Mouse (Mus musculus) embryonic facial prominence, embryonic 10.5 days (tissue): ENCODE results near the gene Fam129b. TPM values are rescaled to one million over a fixed set of nuclear protein-coding genes. Genes with fewer than 3 reads are reported as not detected.

Experiments used
- DNase-seq: peaks from one replicate; pipeline ENCODE4 v3.0.0-alpha.2; 2017; ENCODE audit warnings: low spot score
- H3K27ac ChIP-seq: fragments of 300-500 bp; sonication (generic); replicated peaks from 2 replicates; pipeline ENCODE4 v1.5.1; 2016; ENCODE audit warnings: mild to moderate bottlenecking
- H3K27me3 ChIP-seq: fragments of 300-500 bp; sonication (generic); replicated peaks from 2 replicates; pipeline ENCODE4 v1.6.1; 2016; ENCODE audit warnings: low read depth, mild to moderate bottlenecking; ENCODE audit not compliant: poor library complexity, severe bottlenecking
- H3K36me3 ChIP-seq: fragments of 300-500 bp; sonication (generic); replicated peaks from 2 replicates; pipeline ENCODE4 v1.6.1; 2016; ENCODE audit warnings: mild to moderate bottlenecking, moderate library complexity
- H3K4me1 ChIP-seq: fragments of 300-500 bp; sonication (generic); 2 replicates; pipeline ENCODE4 v1.6.1; 2016
- H3K4me3 ChIP-seq: fragments of 300-500 bp; sonication (generic); 2 replicates; pipeline ENCODE4 v1.5.1; 2016; ENCODE audit warnings: mild to moderate bottlenecking, moderate library complexity
- H3K9me3 ChIP-seq: fragments of 300-500 bp; sonication (generic); 2 replicates; pipeline ENCODE4 v1.6.1; 2016; ENCODE audit warnings: mild to moderate bottlenecking
- WGBS: fragments of 180-500 bp; shearing (Covaris S2); methylation state at CpG from one replicate; pipeline ENCODE4 v1.1.7; 2016; 5-methylcytosine and 5-hydroxymethylcytosine counted together
- polyA plus RNA-seq: library from polyadenylated mRNA; unstranded; fragments of >200 nt; fragmentation: Nextera tagmentation; extraction: Ambion mirVana; gene quantifications from 2 replicates; pipeline ENCODE4 v1.2.1, GENCODE M21; 2016

Fam129b gene
- polyA plus RNA-seq, 1 experiment from 2014 or later = 46.4 TPM

DNA sequence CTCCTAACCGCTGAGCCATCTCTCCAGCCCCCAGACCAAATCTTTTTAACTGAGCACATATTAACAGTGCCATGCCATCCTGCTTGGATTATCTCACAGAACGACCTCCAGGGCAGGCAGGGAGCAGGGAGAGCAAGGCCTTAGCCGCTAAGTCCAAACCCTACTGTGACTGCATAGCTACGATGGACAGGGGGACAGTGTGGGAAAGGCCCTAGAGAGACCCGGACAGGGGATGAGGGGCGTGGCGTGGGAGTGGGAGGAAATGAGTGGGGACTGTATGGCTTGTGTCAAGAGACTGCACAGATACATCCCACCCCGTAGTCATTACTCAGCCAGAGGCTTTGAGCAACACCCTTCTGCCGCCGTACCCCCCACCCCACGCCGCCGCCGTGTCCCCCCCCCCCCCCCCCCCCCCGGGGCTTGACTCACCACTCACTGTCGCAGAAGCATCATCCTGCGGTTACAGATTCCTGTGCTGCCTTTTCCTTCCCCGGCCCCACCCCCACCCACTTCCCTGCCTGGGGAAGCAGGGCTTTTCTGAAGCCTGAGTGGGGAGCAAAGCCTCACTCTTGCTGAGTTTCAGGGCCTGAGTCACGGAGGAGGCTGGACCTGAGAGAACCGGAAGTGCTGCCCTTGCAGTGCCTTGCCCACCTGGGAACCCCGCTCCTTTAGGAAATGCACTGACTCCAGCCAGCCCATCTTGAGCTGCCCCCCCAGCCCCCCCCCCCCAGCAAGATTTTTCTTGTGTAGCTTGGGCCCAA is 6.5 kb downstream of the Fam129b start:
- DNase-seq = peak; percentile 39

GRCm38 (mm10) chr2:32884745-32885144 is 8.8 kb downstream of the Fam129b start:
- H3K4me3 ChIP-seq = peak overlapping the region; percentile 17; the same call in 1 of the 2 replicates
- peaks cover 5% of the 10 kb centered on the region; the same call in 1 of the 2 replicates for H3K36me3 ChIP-seq
- no peaks in the 10 kb centered on the region for H3K27me3 ChIP-seq
- peaks cover 92% of the 10 kb centered on the region for H3K4me1 ChIP-seq
- DNase-seq = peak; percentile 54
- H3K9me3 ChIP-seq = no peaks in the 10 kb centered on the region
- WGBS = 25% methylated on average over 7 of the region's 7 CpGs
- peak overlapping the region; percentile 71 for H3K27ac ChIP-seq

More for the DNA sequence above, 6.5 kb downstream of the Fam129b start:
- 49% methylated on average over 16 of the region's 21 CpGs for WGBS
- no peaks in the 10 kb centered on the region for H3K9me3 ChIP-seq
- H3K36me3 ChIP-seq = peaks cover 5% of the 10 kb centered on the region; the same call in 1 of the 2 replicates
- peaks cover 92% of the 10 kb centered on the region for H3K4me1 ChIP-seq
- peak overlapping the region; percentile 71 for H3K27ac ChIP-seq
- H3K4me3 ChIP-seq = 0 out of 2 replicates have a peak overlapping the region, but pooled peaks have one; percentile 14
- H3K27me3 ChIP-seq = no peaks in the 10 kb centered on the region

- Histone ChIP-seq H3K27me3 (no peaks in the 10 kb centered on the region), H3K27ac (peak overlapping the region; percentile 90), H3K9me3 (no peaks in the 10 kb centered on the region), H3K4me3 (peak overlapping the region; percentile 35), H3K4me1 (peaks cover 78% of the 10 kb centered on the region), H3K36me3 (peaks cover 13% of the 10 kb centered on the region)
- DNase-seq = peak; percentile 65
- WGBS = 20% methylated on average over 9 of the region's 9 CpGs
These were observed 12.1 kb downstream of the Fam129b start for GRCm38 (mm10) chr2:32888029-32888428.

DNA sequence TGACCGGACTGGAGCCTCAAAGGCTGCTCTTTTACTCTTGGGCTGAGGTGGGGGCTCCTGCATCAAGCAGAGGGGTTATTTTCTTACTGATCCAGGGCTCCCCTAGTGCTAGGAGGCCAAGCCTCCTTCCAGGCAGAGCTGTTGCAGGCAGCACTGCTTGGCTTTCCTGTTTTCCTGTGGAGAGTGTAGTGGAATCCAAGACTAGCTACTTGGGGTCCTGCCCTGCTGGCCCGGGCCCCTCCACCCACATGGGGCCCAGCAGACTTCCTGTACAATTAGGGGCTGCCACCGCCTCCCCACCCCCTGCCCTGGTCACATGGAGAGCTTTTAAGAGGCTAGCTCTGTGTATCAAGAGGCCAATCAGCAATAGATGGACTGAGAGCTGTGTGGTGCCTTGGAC is 12.6 kb downstream of the Fam129b start:
- 24% methylated on average over 3 of the region's 3 CpGs for WGBS
- peak; percentile 71 for DNase-seq
- H3K27me3 ChIP-seq = no peaks in the 10 kb centered on the region
- H3K4me3 ChIP-seq = peak overlapping the region; percentile 35
- peak overlapping the region; percentile 90 for H3K27ac ChIP-seq
- H3K36me3 ChIP-seq = peaks cover 14% of the 10 kb centered on the region
- no peaks in the 10 kb centered on the region for H3K9me3 ChIP-seq
- H3K4me1 ChIP-seq = peaks cover 74% of the 10 kb centered on the region

GRCm38 (mm10) chr2:32890280-32890679 is 14.4 kb downstream of the Fam129b start:
- Histone ChIP-seq H3K4me3 (no peak overlapping the region), H3K27me3 (no peaks in the 10 kb centered on the region), H3K27ac (peak overlapping the region; percentile 90; the same call in 1 of the 2 replicates), H3K9me3 (no peaks in the 10 kb centered on the region), H3K36me3 (peaks cover 26% of the 10 kb centered on the region), H3K4me1 (peaks cover 69% of the 10 kb centered on the region)
- no peak for DNase-seq
- WGBS = 79% methylated on average over 3 of the region's 3 CpGs

DNA sequence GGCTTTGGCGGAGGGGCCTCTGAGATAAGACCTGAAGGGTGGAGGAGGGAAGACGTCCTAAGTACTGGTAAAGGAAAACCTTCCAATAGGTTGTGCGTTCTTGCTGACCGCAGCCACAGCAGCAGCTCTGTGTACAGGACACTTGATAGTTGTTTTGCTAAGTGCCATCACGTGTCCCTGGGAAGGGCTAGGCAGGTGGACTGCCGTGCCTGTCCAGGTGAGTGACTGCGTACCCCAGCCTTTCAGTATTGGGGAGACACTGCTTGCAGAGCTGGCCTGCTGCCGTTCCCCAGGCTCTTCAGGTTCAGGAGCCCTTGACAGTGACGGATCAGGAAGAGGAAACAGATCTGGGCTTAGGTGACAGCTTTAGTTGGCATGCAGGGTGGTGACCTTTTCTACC is 15.4 kb downstream of the Fam129b start:
- H3K36me3 ChIP-seq = peaks cover 26% of the 10 kb centered on the region
- no peak for DNase-seq
- no peaks in the 10 kb centered on the region for H3K27me3 ChIP-seq
- peaks cover 72% of the 10 kb centered on the region for H3K4me1 ChIP-seq
- no peak overlapping the region for H3K4me3 ChIP-seq
- WGBS = 73% methylated on average over 9 of the region's 9 CpGs
- no peaks in the 10 kb centered on the region for H3K9me3 ChIP-seq
- H3K27ac ChIP-seq = peak overlapping the region; percentile 59; the same call in 1 of the 2 replicates

DNA sequence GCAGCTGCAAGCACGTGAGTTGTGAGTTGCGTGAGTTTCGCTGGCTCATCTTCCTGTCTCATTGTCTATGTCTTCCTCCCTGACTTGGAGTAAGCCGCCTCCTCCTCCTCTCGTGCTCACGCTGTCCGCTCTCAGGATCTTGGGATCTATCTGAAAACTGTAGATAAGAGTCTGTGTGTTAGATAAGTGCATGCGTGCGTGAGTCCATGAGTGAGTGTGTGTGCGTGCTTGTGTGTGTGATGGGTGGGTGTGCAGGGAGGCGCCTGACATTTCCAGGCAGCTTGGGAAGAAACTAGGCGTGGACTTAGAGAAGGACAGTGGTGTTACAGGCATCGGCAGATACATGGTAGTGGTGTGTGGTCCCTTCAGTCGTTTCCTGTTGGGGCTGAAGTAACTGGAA is 16.6 kb downstream of the Fam129b start:
- Histone ChIP-seq H3K27me3 (no peaks in the 10 kb centered on the region), H3K4me3 (no peak overlapping the region), H3K9me3 (no peaks in the 10 kb centered on the region), H3K4me1 (peaks cover 77% of the 10 kb centered on the region), H3K36me3 (peaks cover 26% of the 10 kb centered on the region), H3K27ac (no peak overlapping the region)
- 92% methylated on average over 14 of the region's 14 CpGs for WGBS
- DNase-seq = no peak

DNA sequence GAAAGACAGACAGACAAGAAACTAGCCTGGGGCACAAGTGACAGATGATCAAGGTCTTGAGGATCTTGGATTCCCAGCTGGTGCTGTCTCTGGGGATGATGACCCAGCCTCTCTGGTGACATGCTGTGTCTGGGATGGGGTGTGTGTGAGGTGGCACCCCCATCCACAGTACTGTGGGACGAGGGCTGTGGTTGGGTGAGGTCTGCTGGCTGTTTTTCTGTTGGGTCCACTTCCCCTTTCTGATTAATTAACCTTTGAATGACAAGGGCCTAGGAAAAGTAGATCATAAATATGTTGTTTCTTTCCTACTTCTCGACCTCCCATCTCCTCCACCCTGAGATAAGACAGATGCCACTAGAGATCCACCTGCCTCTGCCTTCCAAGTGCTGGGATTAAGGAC is 18.2 kb downstream of the Fam129b start:
- H3K9me3 ChIP-seq = no peaks in the 10 kb centered on the region
- H3K4me3 ChIP-seq = no peak overlapping the region
- H3K27ac ChIP-seq = no peak overlapping the region
- H3K4me1 ChIP-seq = peaks cover 70% of the 10 kb centered on the region
- H3K36me3 ChIP-seq = peaks cover 26% of the 10 kb centered on the region
- DNase-seq = no peak
- H3K27me3 ChIP-seq = no peaks in the 10 kb centered on the region
- 84% methylated on average over 2 of the region's 2 CpGs for WGBS

- Histone ChIP-seq H3K9me3 (no peaks in the 10 kb centered on the region), H3K36me3 (peaks cover 26% of the 10 kb centered on the region), H3K4me1 (peaks cover 59% of the 10 kb centered on the region), H3K27me3 (no peaks in the 10 kb centered on the region), H3K4me3 (no peak overlapping the region), H3K27ac (no peak overlapping the region)
- WGBS = 44% methylated on average over 8 of the region's 8 CpGs
- no peak for DNase-seq
These were observed 19.7 kb downstream of the Fam129b start for GRCm38 (mm10) chr2:32895606-32896106.

DNA sequence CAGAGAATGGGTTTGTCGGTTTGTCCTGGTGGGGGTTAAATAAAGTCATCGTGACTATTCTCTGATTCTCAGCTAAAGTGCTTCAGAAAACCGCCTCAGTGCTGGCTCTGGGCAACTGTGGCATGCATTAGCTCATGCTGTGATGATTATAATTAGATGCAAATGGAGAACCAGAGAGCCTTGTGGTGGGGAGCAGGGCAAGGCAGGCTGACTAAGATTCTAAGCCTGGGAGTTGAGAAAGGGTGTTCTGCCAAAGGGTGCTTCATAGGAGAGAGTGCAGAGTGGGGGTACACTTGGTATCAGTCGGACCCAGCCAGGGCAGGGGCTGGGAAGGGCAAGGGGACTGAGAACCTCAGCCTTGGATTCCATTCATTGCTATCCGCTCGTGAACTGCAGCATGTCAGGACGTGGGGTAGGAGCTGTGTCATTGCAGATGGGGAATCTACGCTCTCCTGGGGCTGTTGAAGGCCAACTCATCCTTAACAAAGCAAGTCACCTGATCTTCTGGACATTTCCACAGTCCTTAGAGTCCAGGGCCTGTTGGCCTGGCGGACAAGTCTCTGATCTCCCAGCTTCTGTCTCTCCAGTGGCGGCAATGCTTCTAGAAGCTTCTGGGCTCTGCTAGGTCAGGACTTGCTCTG is 20.7 kb downstream of the Fam129b start:
- H3K27ac ChIP-seq = no peak overlapping the region; the same call in 1 of the 2 replicates
- no peak overlapping the region for H3K4me3 ChIP-seq
- 52% methylated on average over 10 of the region's 10 CpGs for WGBS

DNA sequence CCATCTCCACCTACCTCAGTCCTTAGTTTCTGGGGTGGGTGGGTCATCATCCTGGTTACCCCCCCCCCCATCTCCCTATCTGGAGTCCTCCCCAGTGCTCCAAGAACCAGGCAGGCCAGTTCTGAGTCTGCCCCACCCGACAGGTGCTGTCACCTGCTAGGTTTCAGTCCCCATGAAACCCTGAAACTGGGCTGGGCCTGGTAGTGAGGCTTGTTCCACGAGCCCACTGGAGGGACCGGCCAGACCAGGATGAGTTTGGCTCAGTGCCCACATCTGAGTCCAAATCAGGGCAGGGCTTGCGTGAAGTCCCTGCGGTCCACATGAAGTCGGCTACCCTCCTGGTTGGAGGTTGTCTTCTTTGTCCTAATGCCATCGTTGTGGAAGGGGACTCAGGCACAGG is 23.1 kb downstream of the Fam129b start:
- no peak for DNase-seq
- Histone ChIP-seq H3K27ac (no peak overlapping the region; the same call in 1 of the 2 replicates), H3K36me3 (peaks cover 9% of the 10 kb centered on the region), H3K9me3 (no peaks in the 10 kb centered on the region), H3K4me1 (peaks cover 43% of the 10 kb centered on the region), H3K4me3 (no peak overlapping the region), H3K27me3 (no peaks in the 10 kb centered on the region)
- 90% methylated on average over 7 of the region's 7 CpGs for WGBS

More for the DNA sequence above, 20.7 kb downstream of the Fam129b start:
- H3K9me3 ChIP-seq = no peaks in the 10 kb centered on the region
- no peaks in the 10 kb centered on the region for H3K27me3 ChIP-seq
- DNase-seq = no peak
- H3K36me3 ChIP-seq = peaks cover 26% of the 10 kb centered on the region
- peaks cover 50% of the 10 kb centered on the region for H3K4me1 ChIP-seq

DNA sequence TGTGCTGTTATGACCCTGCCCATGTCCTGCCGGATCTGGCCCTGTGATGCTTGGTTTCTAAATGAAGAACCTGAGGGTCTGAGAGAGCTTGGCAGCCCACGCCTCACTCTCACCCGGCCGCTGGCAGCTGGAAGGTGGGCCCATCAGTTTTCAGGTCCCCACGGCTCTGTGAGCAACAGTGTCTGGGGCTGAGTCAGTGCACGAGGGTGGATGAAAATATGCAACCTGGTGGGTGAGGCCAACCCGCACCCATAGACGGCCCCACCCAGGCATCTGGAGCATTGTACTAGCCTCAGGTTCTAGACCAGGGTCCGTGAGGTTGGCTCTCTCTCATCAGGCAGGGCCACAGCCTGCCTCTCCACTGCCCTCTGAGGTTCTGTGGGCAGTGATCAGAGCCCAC is 26.2 kb downstream of the Fam129b start:
- WGBS = 91% methylated on average over 9 of the region's 9 CpGs
- H3K4me1 ChIP-seq = peaks cover 35% of the 10 kb centered on the region
- peaks cover 9% of the 10 kb centered on the region for H3K36me3 ChIP-seq
- no peak for DNase-seq
- H3K9me3 ChIP-seq = no peaks in the 10 kb centered on the region
- no peak overlapping the region for H3K4me3 ChIP-seq
- no peak overlapping the region for H3K27ac ChIP-seq
- no peaks in the 10 kb centered on the region; the same call in 1 of the 2 replicates for H3K27me3 ChIP-seq
